11 mouse cellular contexts compared by ENCODE assay signal in genomic region chr1:130113549-130113948, GRCm38 (mm10).
"Had no signal": no experiment of that assay in that cellular context is flagged by ENCODE, and none has a peak within 500 bp of the region (broad histone marks: within the 10 kb centered on the region; RNA-seq: fewer than 3 reads in every experiment).

No protein-coding gene starts in this region.

- H3K9ac ChIP-seq: limb, embryonic 15.5 days; lung, embryonic 14.5 days; midbrain, embryonic 13.5 days had no signal

- ATAC-seq: intestine, embryonic 16.5 days; midbrain, embryonic 13.5 days had no signal

- H3K27ac ChIP-seq: limb, embryonic 15.5 days; midbrain, embryonic 13.5 days had no signal

- H3K9me3 ChIP-seq: limb, embryonic 15.5 days; megakaryocyte, embryonic 14.5 days; midbrain, embryonic 13.5 days had no signal

- H3K4me2 ChIP-seq: limb, embryonic 15.5 days; lung, embryonic 14.5 days; midbrain, embryonic 13.5 days had no signal

- H3K27me3 ChIP-seq: limb, embryonic 15.5 days; megakaryocyte, embryonic 14.5 days; midbrain, embryonic 13.5 days had no signal

- H3K36me3 ChIP-seq: limb, embryonic 15.5 days; midbrain, embryonic 13.5 days had no signal

- H3K4me1 ChIP-seq: limb, embryonic 15.5 days; megakaryocyte, embryonic 14.5 days; midbrain, embryonic 13.5 days had no signal

- DNase-seq: kidney, adult 2 months; kidney, postnatal 25 days; lung, embryonic 14.5 days; lung, postnatal 10 days; lung, postnatal 4 days; right cerebral cortex, postnatal 14 days; thymus, postnatal 36 days had no signal

- H3K4me3 ChIP-seq: limb, embryonic 15.5 days; megakaryocyte, embryonic 14.5 days; midbrain, embryonic 13.5 days had no signal
